Mouse (Mus musculus) intestine, embryonic 16.5 days (tissue): ENCODE measurements around the gene Btbd9. TPM values are rescaled to one million over a fixed set of nuclear protein-coding genes. Genes with fewer than 3 reads are reported as not detected.

ENCODE experiments used
- ATAC-seq: fragments of 200-750 bp; cut with Nextera tagmentation; 2 replicates; pipeline ENCODE4 v1.8.0; 2017; ENCODE audit warnings: moderate TSS enrichment, moderate library complexity
- H3K27ac ChIP-seq: fragments of 300-500 bp; sonication (generic); 2 replicates; pipeline ENCODE4 v1.5.1; 2014; ENCODE audit warnings: mild to moderate bottlenecking, low read length
- H3K27me3 ChIP-seq: fragments of 300-500 bp; sonication (generic); replicated peaks from 2 replicates; pipeline ENCODE4 v1.6.1; 2014; ENCODE audit warnings: low read length, control low read depth, mixed read lengths; ENCODE audit not compliant: control insufficient read depth, insufficient read depth
- H3K36me3 ChIP-seq: fragments of 300-500 bp; sonication (generic); 2 replicates; pipeline ENCODE4 v1.6.1; 2014; ENCODE audit warnings: low read length, control low read depth; ENCODE audit not compliant: control insufficient read depth, insufficient read depth
- H3K4me1 ChIP-seq: fragments of 300-500 bp; sonication (generic); 2 replicates; pipeline ENCODE4 v1.6.1; 2014; ENCODE audit warnings: low read length, control low read depth, mixed read lengths; ENCODE audit not compliant: control insufficient read depth, insufficient read depth
- H3K4me2 ChIP-seq: fragments of 300-500 bp; sonication (generic); 2 replicates; pipeline ENCODE4 v1.6.1; 2014; ENCODE audit warnings: low read depth, low read length, control low read depth
- H3K4me3 ChIP-seq: fragments of 300-500 bp; sonication (generic); 2 replicates; pipeline ENCODE4 v1.5.1; 2014; ENCODE audit warnings: mild to moderate bottlenecking, low read length
- H3K9ac ChIP-seq: fragments of 300-500 bp; sonication (generic); 2 replicates; pipeline ENCODE4 v1.6.1; 2014; ENCODE audit warnings: low read depth, low read length
- H3K9me3 ChIP-seq: fragments of 300-500 bp; sonication (generic); 2 replicates; pipeline ENCODE4 v1.6.1; 2016; ENCODE audit warnings: low read length, control low read depth; ENCODE audit not compliant: control insufficient read depth
- WGBS: fragments of 180-500 bp; shearing (Covaris S2); extraction: QIAGEN DNeasy Blood & Tissue Kit; methylation state at CpG from one replicate; pipeline ENCODE4 v1.1.7; 2014; 5-methylcytosine and 5-hydroxymethylcytosine counted together
- polyA plus RNA-seq: library from polyadenylated mRNA; unstranded; fragments of >200 nt; fragmentation: Nextera tagmentation; extraction: Ambion mirVana; gene quantifications from 2 replicates; pipeline ENCODE4 v1.2.1, GENCODE M21; 2015

The Btbd9 gene
- polyA plus RNA-seq, 1 experiment from 2014 or later: 51.6 TPM

DNA sequence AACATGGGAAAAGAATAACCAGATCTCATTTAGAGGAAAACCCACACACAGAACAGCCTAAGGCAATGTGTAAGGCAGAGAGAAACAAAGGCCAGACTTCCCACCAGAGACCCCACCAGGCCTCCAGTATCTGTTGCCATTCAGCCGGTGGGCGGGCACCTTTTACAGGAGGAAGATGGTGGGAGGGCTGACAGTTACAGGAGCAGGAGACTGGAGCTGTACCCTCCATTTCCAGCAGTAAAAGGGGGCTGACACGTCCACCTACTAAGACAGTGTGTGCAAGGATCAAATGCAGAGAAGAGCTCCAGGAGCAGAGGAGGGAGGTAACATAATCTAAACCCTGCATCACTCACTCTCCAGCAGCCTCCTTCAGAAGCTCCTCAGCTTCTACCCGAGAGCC lies 123.0 kb downstream of the Btbd9 start:
- no peak overlapping the region for H3K9ac ChIP-seq

DNA sequence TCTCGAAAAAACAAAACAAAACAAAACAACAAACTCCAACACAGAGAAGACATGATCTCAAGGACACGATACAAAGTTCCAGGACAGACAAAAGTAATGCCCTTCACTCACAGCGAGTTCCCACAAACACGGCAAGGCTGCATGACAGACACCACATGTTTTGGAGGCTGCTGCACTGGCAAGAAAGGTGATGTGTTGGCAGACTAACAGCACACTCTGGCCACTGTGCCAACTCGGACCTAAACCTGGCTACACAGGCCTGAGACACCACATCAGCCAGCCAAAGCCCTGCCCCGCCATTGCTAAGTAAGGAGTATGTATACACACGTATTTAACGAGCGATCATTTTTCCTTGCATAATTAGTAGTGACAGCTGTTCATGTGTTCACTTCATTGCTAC lies 123.9 kb downstream of the Btbd9 start:
- no peak for ATAC-seq
- Histone ChIP-seq H3K4me1 (no peaks in the 10 kb centered on the region), H3K27ac (no peak overlapping the region), H3K4me2 (no peak overlapping the region), H3K36me3 (no peaks in the 10 kb centered on the region), H3K9me3 (no peaks in the 10 kb centered on the region), H3K27me3 (no peaks in the 10 kb centered on the region), H3K4me3 (no peak overlapping the region), H3K9ac (no peak overlapping the region)
- 90% methylated on average over 9 of the region's 9 CpGs for WGBS

More for the DNA sequence above, 123.0 kb downstream of the Btbd9 start:
- Histone ChIP-seq H3K4me2 (no peak overlapping the region), H3K36me3 (no peaks in the 10 kb centered on the region), H3K4me1 (no peaks in the 10 kb centered on the region), H3K27me3 (no peaks in the 10 kb centered on the region), H3K27ac (no peak overlapping the region), H3K4me3 (no peak overlapping the region), H3K9me3 (no peaks in the 10 kb centered on the region)
- ATAC-seq: no peak
- WGBS: 74% methylated on average over 4 of the region's 4 CpGs

DNA sequence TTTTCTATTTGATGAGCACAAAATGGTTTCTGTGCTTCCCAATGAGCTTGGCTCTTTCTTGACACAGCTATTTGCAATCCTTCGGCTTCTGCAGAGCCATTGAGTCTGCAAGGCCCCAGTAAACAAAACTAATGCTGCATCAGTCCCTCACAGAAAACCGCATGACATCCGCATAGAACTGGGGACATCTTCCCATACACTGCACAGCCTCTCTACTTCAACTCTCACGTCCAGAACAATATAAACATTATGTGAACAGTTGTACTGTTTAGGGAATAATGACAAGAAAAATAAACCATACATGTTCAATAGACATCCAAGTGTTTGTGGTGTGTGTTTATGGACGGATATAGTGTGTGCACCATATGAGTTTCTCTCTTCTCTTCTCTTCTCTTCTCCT lies 127.7 kb downstream of the Btbd9 start:
- Histone ChIP-seq H3K4me3 (no peak overlapping the region), H3K4me2 (no peak overlapping the region)

DNA sequence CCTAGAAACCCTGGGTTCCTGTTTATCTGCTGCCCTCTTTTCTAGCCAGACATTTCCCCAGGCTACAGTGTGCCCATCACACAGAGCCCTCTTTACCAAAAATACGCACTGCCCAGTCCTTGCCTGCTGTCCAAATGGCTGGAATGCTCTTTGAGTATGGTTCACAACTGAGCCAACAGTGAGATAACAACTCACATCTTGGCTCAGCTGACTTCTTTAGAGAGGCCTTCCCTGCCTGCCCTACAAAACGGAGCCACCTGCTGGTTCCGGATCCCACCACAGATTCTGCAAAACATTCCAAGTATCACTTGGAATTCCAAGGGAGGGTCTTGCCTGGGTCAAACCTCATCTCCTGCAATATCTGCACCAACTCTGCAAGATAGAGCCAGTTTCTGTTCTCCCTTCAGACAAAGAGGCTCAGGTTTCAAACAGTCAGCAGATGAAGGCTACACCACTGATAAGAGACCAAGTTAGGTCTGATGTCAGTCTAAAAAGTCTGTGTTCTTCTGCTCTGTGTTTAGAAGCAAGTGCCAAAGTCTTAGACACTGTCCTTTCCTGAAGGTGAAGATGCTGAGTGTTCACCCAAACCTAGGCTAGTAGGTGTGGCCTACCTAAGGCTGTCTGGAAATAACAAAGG lies 130.4 kb downstream of the Btbd9 start:
- H3K4me3 ChIP-seq: no peak overlapping the region
- no peak overlapping the region for H3K27ac ChIP-seq
- no peaks in the 10 kb centered on the region for H3K36me3 ChIP-seq
- no peaks in the 10 kb centered on the region for H3K4me1 ChIP-seq
- H3K4me2 ChIP-seq: no peak overlapping the region
- H3K27me3 ChIP-seq: no peaks in the 10 kb centered on the region
- 81% methylated on average over 3 of the region's 3 CpGs for WGBS
- H3K9ac ChIP-seq: no peak overlapping the region
- no peak for ATAC-seq
- no peaks in the 10 kb centered on the region for H3K9me3 ChIP-seq

More for the DNA sequence above, 127.7 kb downstream of the Btbd9 start:
- 70% methylated on average over 5 of the region's 5 CpGs for WGBS
- ATAC-seq: no peak
- no peaks in the 10 kb centered on the region for H3K9me3 ChIP-seq
- H3K4me1 ChIP-seq: no peaks in the 10 kb centered on the region
- H3K27ac ChIP-seq: no peak overlapping the region
- no peak overlapping the region for H3K9ac ChIP-seq
- no peaks in the 10 kb centered on the region for H3K27me3 ChIP-seq
- no peaks in the 10 kb centered on the region for H3K36me3 ChIP-seq

DNA sequence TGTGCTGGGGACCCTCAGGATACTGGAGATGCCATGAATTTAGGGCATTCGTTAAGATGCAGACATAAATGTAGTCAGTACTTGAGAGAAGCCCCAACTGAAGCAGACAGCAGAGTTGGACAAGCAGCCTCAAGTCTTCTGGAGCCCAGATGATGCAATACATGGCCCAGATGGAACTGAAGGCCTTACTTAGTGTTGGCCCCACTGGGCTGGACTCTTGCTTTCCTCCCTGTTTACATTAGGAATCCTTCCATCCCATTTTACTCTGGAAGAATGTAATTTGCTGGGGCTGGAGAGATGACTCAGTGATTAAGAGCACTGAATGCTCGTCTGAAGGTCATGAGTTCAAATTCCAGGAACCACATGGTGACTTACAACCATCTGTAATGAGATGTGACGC lies 136.6 kb downstream of the Btbd9 start:
- Histone ChIP-seq H3K4me2 (no peak overlapping the region), H3K4me3 (no peak overlapping the region), H3K9ac (no peak overlapping the region), H3K27ac (no peak overlapping the region), H3K9me3 (no peaks in the 10 kb centered on the region), H3K4me1 (peaks cover 12% of the 10 kb centered on the region; the same call in 1 of the 2 replicates), H3K36me3 (no peaks in the 10 kb centered on the region), H3K27me3 (no peaks in the 10 kb centered on the region)
- WGBS: 66% methylated on average over 3 of the region's 3 CpGs
- no peak for ATAC-seq

DNA sequence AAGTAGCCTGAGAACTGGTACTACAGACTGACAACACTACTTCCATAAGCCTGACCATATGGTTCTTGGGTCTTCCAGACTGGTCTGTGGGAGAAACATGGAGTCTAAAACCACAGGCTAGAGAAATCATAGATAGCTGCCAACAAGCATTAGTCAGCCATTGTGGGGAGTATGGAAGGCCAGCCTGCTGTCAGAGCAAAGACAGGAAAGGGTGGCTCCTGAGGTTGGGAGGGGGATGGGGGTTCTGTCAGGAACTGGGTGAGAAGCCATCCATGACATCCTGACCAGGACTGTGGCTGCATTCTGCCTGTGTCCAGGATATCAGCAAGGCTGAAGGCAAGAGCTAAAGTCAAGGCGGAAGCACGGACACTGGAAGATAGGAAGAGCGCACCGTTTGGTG lies 137.5 kb downstream of the Btbd9 start:
- ATAC-seq: no peak
- H3K4me1 ChIP-seq: peaks cover 12% of the 10 kb centered on the region; the same call in 1 of the 2 replicates
- WGBS: 87% methylated on average over 4 of the region's 4 CpGs
- no peaks in the 10 kb centered on the region for H3K9me3 ChIP-seq
- H3K36me3 ChIP-seq: no peaks in the 10 kb centered on the region
- no peak overlapping the region for H3K27ac ChIP-seq
- no peak overlapping the region for H3K4me2 ChIP-seq
- no peak overlapping the region for H3K9ac ChIP-seq
- H3K4me3 ChIP-seq: no peak overlapping the region
- H3K27me3 ChIP-seq: no peaks in the 10 kb centered on the region

DNA sequence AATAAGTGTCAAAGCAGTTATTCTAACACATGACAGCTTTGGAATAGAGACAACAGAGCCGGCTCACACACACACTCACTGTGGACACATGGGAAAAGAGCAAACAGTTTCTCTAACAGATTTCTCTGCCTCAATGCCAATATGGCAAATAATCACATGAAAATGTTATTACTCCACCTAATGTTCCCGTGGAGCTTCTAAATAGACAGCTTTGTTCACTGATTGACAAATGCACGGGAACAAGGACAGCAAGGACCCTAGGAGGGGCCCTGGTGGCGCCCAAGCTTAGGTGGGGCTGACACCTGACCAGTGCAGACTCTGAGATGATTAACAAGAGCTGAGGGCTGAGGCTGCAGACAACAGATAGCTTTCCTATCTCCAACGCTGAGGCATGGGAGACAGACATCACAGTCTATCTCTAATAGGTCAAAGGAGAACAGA lies 140.2 kb downstream of the Btbd9 start:
- no peak overlapping the region for H3K9ac ChIP-seq
- no peaks in the 10 kb centered on the region for H3K9me3 ChIP-seq
- no peak overlapping the region for H3K4me2 ChIP-seq
- WGBS: 56% methylated on average over 5 of the region's 5 CpGs
- H3K27me3 ChIP-seq: no peaks in the 10 kb centered on the region
- no peaks in the 10 kb centered on the region for H3K36me3 ChIP-seq
- H3K27ac ChIP-seq: peak overlapping the region; percentile 8; the same call in 1 of the 2 replicates
- ATAC-seq: peak; percentile 75
- no peak overlapping the region for H3K4me3 ChIP-seq
- peaks cover 12% of the 10 kb centered on the region; the same call in 1 of the 2 replicates for H3K4me1 ChIP-seq

DNA sequence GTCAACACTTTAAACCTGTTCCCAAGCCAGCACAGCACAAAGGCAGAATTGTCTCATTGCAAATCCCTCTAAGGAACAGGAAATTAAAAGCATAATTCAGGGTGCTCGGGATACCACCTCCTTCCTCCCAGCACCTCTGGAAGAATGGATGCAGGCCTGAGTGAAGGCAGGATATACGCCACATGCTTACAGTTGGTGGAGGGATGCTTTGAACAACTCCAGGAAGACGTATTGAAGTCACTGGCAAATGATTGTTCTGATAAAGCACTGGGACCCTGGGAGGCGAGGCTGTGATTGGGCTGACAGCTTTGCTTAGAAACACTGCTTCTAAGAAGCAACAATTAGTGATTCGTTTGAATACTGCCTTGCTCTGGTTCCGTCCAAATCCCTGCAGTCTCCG lies 140.8 kb downstream of the Btbd9 start:
- Histone ChIP-seq H3K27me3 (no peaks in the 10 kb centered on the region), H3K9me3 (no peaks in the 10 kb centered on the region), H3K27ac (no peak overlapping the region), H3K4me1 (peaks cover 12% of the 10 kb centered on the region; the same call in 1 of the 2 replicates), H3K9ac (no peak overlapping the region), H3K36me3 (no peaks in the 10 kb centered on the region), H3K4me3 (no peak overlapping the region), H3K4me2 (no peak overlapping the region)
- WGBS: 69% methylated on average over 7 of the region's 7 CpGs
- no peak for ATAC-seq

DNA sequence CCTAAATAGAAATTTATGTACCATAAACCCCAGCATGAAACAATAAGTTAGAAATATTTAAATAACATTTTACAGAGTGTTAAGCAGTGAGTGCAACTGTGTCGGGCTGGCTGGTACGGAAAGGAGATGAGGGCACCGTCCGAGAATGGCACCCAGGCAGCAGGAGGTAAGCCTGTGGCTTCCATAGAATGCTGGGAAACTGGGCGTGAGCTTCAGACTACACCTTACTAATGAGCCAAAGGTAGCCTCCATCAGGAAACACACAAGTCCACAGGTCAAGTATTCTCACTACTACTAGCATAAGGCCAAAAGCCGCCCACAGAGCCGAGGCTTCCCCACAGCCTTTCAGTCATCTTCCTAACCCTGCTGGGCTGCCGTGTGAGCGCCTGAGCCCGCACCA lies 144.2 kb downstream of the Btbd9 start:
- Histone ChIP-seq H3K9me3 (no peaks in the 10 kb centered on the region), H3K4me1 (peaks cover 9% of the 10 kb centered on the region; the same call in 1 of the 2 replicates), H3K27ac (no peak overlapping the region), H3K9ac (no peak overlapping the region), H3K27me3 (no peaks in the 10 kb centered on the region), H3K4me3 (no peak overlapping the region), H3K4me2 (no peak overlapping the region), H3K36me3 (no peaks in the 10 kb centered on the region)
- WGBS: 91% methylated on average over 10 of the region's 10 CpGs
- ATAC-seq: no peak
